ENCODE assay signal across 14 mouse cellular contexts in genomic region chr19:29508208-29508607, GRCm38 (mm10). TPM values are rescaled to one million over a fixed set of nuclear protein-coding genes. Genes with fewer than 3 reads are reported as not detected.
DNase-seq lines count a peak whose midpoint lies in the region; ATAC-seq and TF ChIP-seq lines count a peak whose summit lies in the region.
"Had no signal": no experiment of that assay in that cellular context is flagged by ENCODE, and none has a peak within 500 bp of the region (broad histone marks: within the 10 kb centered on the region; RNA-seq: fewer than 3 reads in every experiment).

No protein-coding gene starts in this region.

- no peaks in the 10 kb centered on the region for H3K79me2 ChIP-seq in heart, adult 2 months (replicated peaks; ENCODE audit: control insufficient read depth, insufficient read depth, low read length)

- DNase-seq in heart, adult 2 months = peak; percentile 60 to 70
- peak; percentile 19 for DNase-seq in 3T3-L1 (ENCODE audit: low read depth, low spot score)
- peak; percentile 92 for DNase-seq in Muller cell, postnatal 12 days (ENCODE audit: inconsistent ontology term)
- DNase-seq in gastrocnemius, postnatal 14 days = peak; percentile 33
- no peak for DNase-seq in embryo, embryonic 11 days
- DNase-seq: adrenal gland, postnatal 36 days; cerebellum, adult 9-10 months; kidney, adult 9 months; kidney, postnatal 4 days; lung, adult 18-20 months had no signal

- no peaks in the 10 kb centered on the region for H3K9me3 ChIP-seq in heart, embryonic 11.5 days (replicated peaks; ENCODE audit: control insufficient read depth, low read length)
- H3K9me3 ChIP-seq: limb, embryonic 13.5 days; midbrain, embryonic 12.5 days had no signal

- TF ChIP-seq EP300 in heart, adult 2 months (IDR thresholded peaks at IDR 0.05; ENCODE audit: insufficient read depth, low read depth, low read length) = 0 out of 2 replicates have a peak, but pooled peaks have one; percentile 62

- peaks cover 10% of the 10 kb centered on the region for H3K4me1 ChIP-seq in heart, adult 2 months (ENCODE audit: control insufficient read depth, insufficient read depth, low read length)
- no peaks in the 10 kb centered on the region for H3K4me1 ChIP-seq in heart, embryonic 11.5 days (ENCODE audit: control insufficient read depth, insufficient read depth, low read length)
- H3K4me1 ChIP-seq: midbrain, embryonic 12.5 days had no signal

- no peaks in the 10 kb centered on the region; the same call in 1 of the 2 replicates for H3K36me3 ChIP-seq in heart, adult 2 months (ENCODE audit: control insufficient read depth, insufficient read depth, low read length)
- no peaks in the 10 kb centered on the region for H3K36me3 ChIP-seq in heart, embryonic 11.5 days (ENCODE audit: control insufficient read depth, insufficient read depth, low read length)
- H3K36me3 ChIP-seq: limb, embryonic 13.5 days; midbrain, embryonic 12.5 days had no signal

- H3K4me2 ChIP-seq in heart, embryonic 11.5 days = no peak overlapping the region
- H3K4me2 ChIP-seq: limb, embryonic 13.5 days; midbrain, embryonic 12.5 days had no signal

- 0 out of 2 replicates have a peak, but pooled peaks have one; percentile 2 for TF ChIP-seq CTCF in heart, adult 2 months (IDR thresholded peaks at IDR 0.05)

- no peaks in the 10 kb centered on the region for H3K27me3 ChIP-seq in heart, adult 2 months (ENCODE audit: control insufficient read depth, insufficient read depth, low read length)
- H3K27me3 ChIP-seq in heart, embryonic 11.5 days (ENCODE audit: control insufficient read depth, insufficient read depth, low read length) = no peaks in the 10 kb centered on the region
- H3K27me3 ChIP-seq: limb, embryonic 13.5 days; midbrain, embryonic 12.5 days had no signal

- no peak overlapping the region for H3K4me3 ChIP-seq in heart, adult 2 months
- no peak overlapping the region for H3K4me3 ChIP-seq in heart, embryonic 11.5 days (ENCODE audit: low read depth, low read length)
- H3K4me3 ChIP-seq: limb, embryonic 13.5 days; midbrain, embryonic 12.5 days had no signal

- WGBS in heart, adult 2 months = 21% methylated on average over 7 of the region's 7 CpGs
- WGBS in heart, embryonic 11.5 days (ENCODE audit: insufficient replicate concordance) = 70% methylated on average over 7 of the region's 7 CpGs

- no peak for ATAC-seq in heart, embryonic 11.5 days (replicated peaks; ENCODE audit: insufficient number of reproducible peaks, low FRiP score, low TSS enrichment)
- no peak for ATAC-seq in monocyte, adult 5-6 weeks (replicated peaks; ENCODE audit: insufficient number of reproducible peaks, low FRiP score, low TSS enrichment, poor library complexity, severe bottlenecking)

- intact Hi-C loops in heart, adult 2 months (cut with DNase I) = loop anchor here (5.0 to 10.0 kb wide), 2 partner anchors 443 to 536 kb away; no protein-coding TSS in a partner anchor
- intact Hi-C loops in gastrocnemius, postnatal 14 days (cut with DNase I; ENCODE audit: low total_unique reads) = loop anchor here (10.0 kb wide), 2 partner anchors 57 to 733 kb away; no protein-coding TSS in a partner anchor

- no peak for TF ChIP-seq POLR2A in heart, adult 2 months (IDR thresholded peaks at IDR 0.05; ENCODE audit: insufficient read depth, low read depth, low read length)

- H3K9ac ChIP-seq in heart, adult 2 months (ENCODE audit: low read depth, low read length) = no peak overlapping the region
- no peak overlapping the region for H3K9ac ChIP-seq in heart, embryonic 11.5 days (ENCODE audit: low read depth, low read length)
- H3K9ac ChIP-seq: limb, embryonic 13.5 days; midbrain, embryonic 12.5 days had no signal

- H3K27ac ChIP-seq in heart, adult 2 months = peak overlapping the region; percentile 72; the same call in 1 of the 2 replicates
- no peak overlapping the region for H3K27ac ChIP-seq in heart, embryonic 11.5 days (ENCODE audit: low read depth, low read length)
- H3K27ac ChIP-seq: limb, embryonic 13.5 days; midbrain, embryonic 12.5 days had no signal

RNA-seq across cellular contexts. Expression of gene Ric1, which starts 13.9 kb away (rescaled TPM):
- 10 to 100 TPM; 16.9 to 20.6 TPM for total RNA-seq in heart, adult 2 months (2021)
- 9.2 and 15.0 TPM in 2 replicates for polyA plus RNA-seq in heart, adult 2 months (2012; rRNA removed)
- polyA plus RNA-seq in heart, embryonic 11.5 days (2014; fragmentation: Nextera tagmentation; extraction: Ambion mirVana) = 6.5 and 8.7 TPM in 2 replicates
- total RNA-seq in gastrocnemius, postnatal 14 days (2021) = 10 to 100 TPM; 24.2 to 26.1 TPM
- total RNA-seq in monocyte, adult 5-6 weeks (2017) = 58.8 to 70.8 TPM (median 64.9 TPM) in 3 replicates
